Mouse (Mus musculus) midbrain, postnatal 0 days (tissue): ENCODE results near the gene Tspan13. TPM values are rescaled to one million over a fixed set of nuclear protein-coding genes. Genes with fewer than 3 reads are reported as not detected.

Experiments
- ATAC-seq: fragments of 200-750 bp; cut with Nextera tagmentation; 2 replicates; pipeline ENCODE4 v1.8.0; 2017; ENCODE audit warnings: moderate number of reproducible peaks, mild to moderate bottlenecking, moderate TSS enrichment, moderate library complexity; ENCODE audit not compliant: low FRiP score
- DNase-seq: peaks from one replicate; pipeline ENCODE4 v3.0.0-alpha.2; 2015; ENCODE audit warnings: low spot score
- H3K27ac ChIP-seq: fragments of 300-500 bp; sonication (generic); 2 replicates; pipeline ENCODE4 v1.5.1; 2014; ENCODE audit warnings: low read depth, mild to moderate bottlenecking, low read length, mixed read lengths
- H3K27me3 ChIP-seq: fragments of 300-500 bp; sonication (generic); 2 replicates; pipeline ENCODE4 v1.6.1; 2014; ENCODE audit warnings: low read length, control low read depth, mixed read lengths; ENCODE audit not compliant: insufficient read depth
- H3K36me3 ChIP-seq: fragments of 300-500 bp; sonication (generic); 2 replicates; pipeline ENCODE4 v1.6.1; 2014; ENCODE audit warnings: low read length, control low read depth, mixed read lengths; ENCODE audit not compliant: insufficient read depth
- H3K4me1 ChIP-seq: fragments of 300-500 bp; sonication (generic); 2 replicates; pipeline ENCODE4 v1.6.1; 2014; ENCODE audit warnings: mild to moderate bottlenecking, control low read depth, antibody characterized with exemption, low read length, mixed read lengths; ENCODE audit not compliant: insufficient read depth
- H3K4me2 ChIP-seq: fragments of 300-500 bp; sonication (generic); 2 replicates; pipeline ENCODE4 v1.6.1; 2014; ENCODE audit warnings: low read depth, mild to moderate bottlenecking, low read length, mixed read lengths; ENCODE audit not compliant: poor library complexity, severe bottlenecking
- H3K4me3 ChIP-seq: fragments of 300-500 bp; sonication (generic); 2 replicates; pipeline ENCODE4 v1.5.1; 2014; ENCODE audit warnings: low read depth, mild to moderate bottlenecking, low read length, moderate library complexity
- H3K9ac ChIP-seq: fragments of 300-500 bp; sonication (generic); replicated peaks from 2 replicates; pipeline ENCODE4 v1.6.1; 2014; ENCODE audit warnings: mild to moderate bottlenecking, low read length, moderate library complexity, mixed read lengths; ENCODE audit not compliant: poor library complexity, severe bottlenecking
- H3K9me3 ChIP-seq: fragments of 300-500 bp; sonication (generic); 2 replicates; pipeline ENCODE4 v1.6.1; 2016; ENCODE audit warnings: low read length, control low read depth
- CTCF ChIP-seq: IDR thresholded peaks from 2 replicates; pipeline ENCODE4 v1.5.1; 2016; ENCODE audit warnings: antibody characterized with exemption, mild to moderate bottlenecking
- WGBS: fragments of 180-500 bp; shearing (Covaris S2); extraction: QIAGEN DNeasy Blood & Tissue Kit; methylation state at CpG from one replicate; pipeline ENCODE4 v1.1.7; 2014; 5-methylcytosine and 5-hydroxymethylcytosine counted together
- polyA plus RNA-seq: library from polyadenylated mRNA; unstranded; fragments of >200 nt; fragmentation: Nextera tagmentation; extraction: Ambion mirVana; gene quantifications from 2 replicates; pipeline ENCODE4 v1.2.1, GENCODE M21; 2015
- total RNA-seq: library from RNA; depleted of rRNA; stranded (reverse); fragments of >200 nt; gene quantifications from 2 replicates; pipeline ENCODE4 v1.2.3, GENCODE M21; 2014

The Tspan13 gene
- total and polyA plus RNA-seq, 2 experiments from 2014 or later = 293 to 425 TPM

DNA sequence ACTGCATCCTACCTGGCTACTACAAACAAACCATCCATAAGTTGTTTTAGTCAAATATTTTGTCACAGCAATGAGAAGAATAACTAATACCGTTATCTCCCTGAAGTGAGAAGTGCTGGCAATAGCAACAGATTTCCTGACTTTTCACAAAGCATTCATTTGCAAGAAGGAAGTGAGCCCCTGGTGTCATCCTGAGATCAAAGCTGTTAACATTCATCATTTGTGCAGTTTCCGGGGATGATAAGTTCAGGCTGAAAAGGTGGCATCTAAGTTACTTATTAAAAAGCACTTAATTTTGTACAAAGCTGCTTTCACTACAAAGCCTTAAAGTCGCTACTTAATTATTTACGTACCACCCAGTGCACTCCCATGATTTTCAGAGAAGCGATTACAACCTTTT, 30.6 kb upstream of the Tspan13 start:
- no peak for DNase-seq
- H3K9me3 ChIP-seq = no peaks in the 10 kb centered on the region
- no peaks in the 10 kb centered on the region for H3K27me3 ChIP-seq
- H3K9ac ChIP-seq = no peak overlapping the region
- 20% methylated on average over 5 of the region's 5 CpGs for WGBS
- no peaks in the 10 kb centered on the region for H3K4me1 ChIP-seq
- no peak for TF ChIP-seq CTCF
- H3K27ac ChIP-seq = no peak overlapping the region
- no peak overlapping the region for H3K4me3 ChIP-seq
- ATAC-seq = no peak
- no peaks in the 10 kb centered on the region for H3K36me3 ChIP-seq
- no peak overlapping the region for H3K4me2 ChIP-seq

DNA sequence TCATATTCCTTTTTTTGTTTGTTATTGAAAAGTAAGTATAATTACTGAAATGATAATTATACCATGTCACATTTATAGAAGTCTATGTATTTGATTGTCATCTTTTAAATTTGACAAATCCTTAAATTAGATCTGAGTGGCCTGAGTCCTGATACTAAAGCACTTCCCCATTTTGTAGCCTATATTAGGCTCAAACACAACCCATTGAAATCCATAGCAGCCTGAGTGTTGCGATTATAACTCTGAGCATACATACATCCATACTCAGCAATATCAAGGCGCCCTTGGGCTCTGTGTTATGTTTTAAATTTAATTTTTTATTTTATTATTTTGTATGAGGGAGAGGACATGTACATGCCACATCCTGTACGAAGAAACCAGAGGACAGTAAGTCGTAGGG, 27.9 kb upstream of the Tspan13 start:
- H3K9me3 ChIP-seq = no peaks in the 10 kb centered on the region
- H3K4me1 ChIP-seq = no peaks in the 10 kb centered on the region
- no peak for ATAC-seq
- no peak for TF ChIP-seq CTCF
- H3K4me3 ChIP-seq = no peak overlapping the region
- H3K4me2 ChIP-seq = no peak overlapping the region
- no peaks in the 10 kb centered on the region for H3K36me3 ChIP-seq
- no peak overlapping the region for H3K27ac ChIP-seq
- no peaks in the 10 kb centered on the region for H3K27me3 ChIP-seq
- WGBS = 85% methylated on average over 4 of the region's 4 CpGs
- no peak for DNase-seq
- no peak overlapping the region for H3K9ac ChIP-seq

DNA sequence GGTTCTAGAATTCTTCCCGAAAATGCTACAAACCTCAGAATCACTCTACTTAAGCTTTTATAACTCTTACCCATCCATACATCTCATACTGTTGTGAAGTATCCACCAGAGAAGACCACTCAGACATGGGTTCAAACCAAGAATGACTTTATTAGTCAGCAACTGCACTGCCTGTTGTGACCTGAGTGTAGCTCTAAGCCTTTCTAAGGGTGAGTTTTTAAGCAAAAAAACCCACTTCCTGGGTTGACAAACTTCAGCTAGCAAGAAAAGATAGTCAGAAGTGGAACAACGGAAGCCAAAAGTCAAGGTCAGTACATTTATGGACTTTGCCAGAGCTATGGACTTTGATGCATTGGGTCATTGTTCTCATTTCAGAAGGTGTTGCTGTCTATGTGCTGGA, 25.2 kb upstream of the Tspan13 start:
- Histone ChIP-seq H3K4me1 (no peaks in the 10 kb centered on the region), H3K4me3 (no peak overlapping the region), H3K36me3 (no peaks in the 10 kb centered on the region), H3K4me2 (no peak overlapping the region), H3K9ac (no peak overlapping the region), H3K27me3 (no peaks in the 10 kb centered on the region), H3K27ac (no peak overlapping the region), H3K9me3 (no peaks in the 10 kb centered on the region)
- no peak for DNase-seq
- 99% methylated on average over 2 of the region's 2 CpGs for WGBS
- no peak for ATAC-seq
- no peak for TF ChIP-seq CTCF

DNA sequence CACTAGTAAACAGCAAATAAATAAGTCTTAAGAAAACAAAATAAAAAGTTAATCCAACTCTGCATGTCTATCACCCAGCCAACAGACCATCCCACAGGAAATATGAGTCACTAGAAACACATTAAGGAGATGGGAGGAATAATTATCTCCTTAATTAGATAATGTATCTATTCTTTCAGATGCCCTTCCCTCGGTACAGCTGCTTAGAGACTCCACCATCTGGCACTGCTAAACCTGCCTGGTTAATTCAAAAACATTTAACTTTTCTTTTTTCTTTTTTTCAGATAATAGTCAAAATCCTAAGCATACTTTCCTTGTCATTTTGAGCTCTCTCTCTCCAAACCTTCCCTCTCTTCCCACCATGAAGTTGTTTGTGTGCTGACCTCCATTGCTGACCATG, 23.6 kb upstream of the Tspan13 start:
- Histone ChIP-seq H3K36me3 (no peaks in the 10 kb centered on the region), H3K9ac (no peak overlapping the region), H3K4me3 (no peak overlapping the region), H3K9me3 (no peaks in the 10 kb centered on the region), H3K4me2 (no peak overlapping the region), H3K27me3 (no peaks in the 10 kb centered on the region), H3K27ac (no peak overlapping the region), H3K4me1 (no peaks in the 10 kb centered on the region)
- no peak for TF ChIP-seq CTCF
- 78% methylated on average over 1 of the region's 1 CpGs for WGBS
- no peak for ATAC-seq
- no peak for DNase-seq

DNA sequence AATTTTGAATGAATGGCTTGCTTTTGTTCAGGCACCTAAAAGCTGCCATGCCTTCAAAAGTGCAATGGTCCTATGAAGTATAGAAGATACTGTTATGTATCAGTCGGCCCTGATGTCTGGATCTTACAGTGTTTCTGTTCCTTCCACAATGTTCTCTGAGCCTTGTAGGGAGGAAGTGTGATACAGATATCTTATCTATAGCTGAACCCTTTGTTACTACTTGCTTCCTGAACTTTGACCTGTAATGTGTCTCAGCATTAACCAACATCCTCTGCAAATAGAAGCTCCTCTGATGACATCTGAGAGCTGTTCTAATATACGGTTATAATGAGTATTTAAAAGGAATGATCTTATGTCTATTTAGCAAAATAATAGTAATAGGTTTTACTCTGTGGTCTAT, 15.4 kb upstream of the Tspan13 start:
- Histone ChIP-seq H3K36me3 (no peaks in the 10 kb centered on the region), H3K4me1 (no peaks in the 10 kb centered on the region), H3K27me3 (no peaks in the 10 kb centered on the region)

DNA sequence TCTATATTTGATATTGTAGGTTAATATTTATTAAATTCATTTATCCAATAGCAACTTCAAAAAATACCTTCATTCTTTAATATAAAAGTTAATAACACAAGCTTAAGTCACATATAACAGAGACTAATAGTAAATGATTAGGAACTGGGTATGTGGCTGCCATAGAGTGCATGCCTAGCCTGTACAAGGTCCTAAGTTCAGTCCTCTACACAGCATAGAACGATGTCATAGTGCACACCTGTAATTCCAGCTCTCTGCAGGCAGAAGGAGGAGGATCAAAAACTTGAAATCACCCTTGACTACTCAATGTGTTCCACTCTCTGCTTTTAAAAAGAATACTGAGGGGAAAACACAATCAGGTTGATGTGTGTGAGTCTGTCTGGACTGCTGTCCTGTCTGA, 8.0 kb upstream of the Tspan13 start:
- ATAC-seq = no peak
- 69% methylated on average over 1 of the region's 1 CpGs for WGBS
- DNase-seq = no peak

More for the DNA sequence above, 15.4 kb upstream of the Tspan13 start:
- H3K9ac ChIP-seq = no peak overlapping the region
- no peak overlapping the region for H3K27ac ChIP-seq
- no peaks in the 10 kb centered on the region for H3K9me3 ChIP-seq
- H3K4me3 ChIP-seq = no peak overlapping the region
- ATAC-seq = no peak
- no peak for TF ChIP-seq CTCF
- WGBS = 88% methylated on average over 2 of the region's 2 CpGs
- no peak for DNase-seq
- H3K4me2 ChIP-seq = no peak overlapping the region

DNA sequence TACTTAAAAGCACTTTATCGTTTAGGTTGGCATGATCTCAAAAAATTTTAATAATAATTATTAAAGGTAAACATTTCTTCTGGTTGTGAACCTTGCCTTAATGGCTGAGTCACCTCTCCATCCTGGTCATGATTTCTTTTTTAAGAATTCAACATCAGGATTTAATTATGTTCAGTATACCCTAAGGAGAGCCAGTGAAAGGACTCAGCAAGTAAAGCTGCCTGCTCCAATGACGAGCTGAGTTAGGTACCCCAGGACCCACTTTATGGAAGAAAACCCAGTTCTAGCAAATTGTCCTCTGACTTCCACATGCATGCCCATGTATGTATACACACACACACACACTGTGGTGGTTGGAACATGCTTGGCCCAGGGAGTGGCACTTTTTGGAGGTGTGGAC, 5.3 kb upstream of the Tspan13 start:
- Histone ChIP-seq H3K27ac (no peak overlapping the region), H3K9me3 (no peaks in the 10 kb centered on the region), H3K4me2 (no peak overlapping the region), H3K9ac (no peak overlapping the region), H3K4me1 (no peaks in the 10 kb centered on the region), H3K27me3 (no peaks in the 10 kb centered on the region), H3K4me3 (no peak overlapping the region), H3K36me3 (no peaks in the 10 kb centered on the region)
- no peak for TF ChIP-seq CTCF
- DNase-seq (no peak), ATAC-seq (no peak)
- 77% methylated on average over 2 of the region's 2 CpGs for WGBS

More for the DNA sequence above, 8.0 kb upstream of the Tspan13 start:
- no peaks in the 10 kb centered on the region for H3K9me3 ChIP-seq
- no peak for TF ChIP-seq CTCF
- H3K27me3 ChIP-seq = no peaks in the 10 kb centered on the region
- no peak overlapping the region for H3K9ac ChIP-seq
- no peaks in the 10 kb centered on the region for H3K36me3 ChIP-seq
- H3K4me2 ChIP-seq = no peak overlapping the region
- no peaks in the 10 kb centered on the region for H3K4me1 ChIP-seq
- no peak overlapping the region for H3K4me3 ChIP-seq
- no peak overlapping the region for H3K27ac ChIP-seq
